Mouse (Mus musculus): ENCODE measurements at regions not wholly inside any gene's neighbourhood (a gene's known extent, or its start where the extent isn't known, plus 50 kb on each side); places are given as distances from the start of the nearest gene placed in this dataset.

DNA sequence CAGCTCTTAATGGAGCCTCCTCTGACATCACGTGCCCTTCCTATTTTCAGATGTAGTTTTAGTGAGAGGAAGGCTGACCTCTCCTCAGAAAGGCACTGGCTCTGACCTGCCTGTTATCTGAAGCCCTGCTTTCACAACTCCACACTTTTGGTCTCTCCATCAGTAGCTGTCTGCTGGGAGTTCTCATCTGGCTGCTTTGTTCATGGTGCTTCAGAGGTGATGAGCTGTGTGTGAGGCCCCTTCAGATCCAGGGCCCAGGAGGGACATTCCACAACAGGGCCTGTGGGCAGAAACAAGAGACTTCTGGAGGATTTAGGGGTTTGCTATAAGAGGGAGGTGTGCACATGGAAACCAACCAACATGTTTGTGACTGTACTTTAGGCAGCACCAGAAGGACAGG, 50.8 kb upstream of the Fhl2 start:
- no peak for DNase-seq (ENCODE audit: extremely low spot score)

DNA sequence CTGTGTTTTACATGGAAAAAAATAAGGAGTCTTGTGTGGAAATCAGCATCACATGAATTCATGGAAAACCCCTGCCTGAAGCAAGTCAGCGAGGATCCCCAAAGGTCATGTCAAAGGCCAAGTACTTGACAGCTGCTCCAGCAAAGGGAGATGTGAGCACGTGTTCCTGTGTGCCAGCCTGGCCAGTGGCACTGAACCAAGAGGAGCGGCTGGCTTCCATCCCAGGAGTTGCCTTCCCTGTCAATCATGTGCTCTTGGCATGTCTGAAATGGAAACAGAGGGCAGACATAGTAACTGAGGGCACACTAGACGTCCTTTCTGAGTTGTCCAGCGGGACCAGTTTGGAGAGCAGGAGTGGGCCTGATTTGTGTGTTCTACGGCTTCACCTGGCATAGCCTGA, 53.5 kb upstream of the Fhl2 start:
- no peak for DNase-seq (ENCODE audit: extremely low spot score)

- DNase-seq (ENCODE audit: extremely low spot score), result no peak
These were observed 54.6 kb upstream of the Fhl2 start for GRCm38 (mm10) chr1:43251356-43251755.

GRCm38 (mm10) chr1:43254129-43254528, 57.3 kb upstream of the Fhl2 start:
- no peak for DNase-seq (ENCODE audit: extremely low spot score)

DNA sequence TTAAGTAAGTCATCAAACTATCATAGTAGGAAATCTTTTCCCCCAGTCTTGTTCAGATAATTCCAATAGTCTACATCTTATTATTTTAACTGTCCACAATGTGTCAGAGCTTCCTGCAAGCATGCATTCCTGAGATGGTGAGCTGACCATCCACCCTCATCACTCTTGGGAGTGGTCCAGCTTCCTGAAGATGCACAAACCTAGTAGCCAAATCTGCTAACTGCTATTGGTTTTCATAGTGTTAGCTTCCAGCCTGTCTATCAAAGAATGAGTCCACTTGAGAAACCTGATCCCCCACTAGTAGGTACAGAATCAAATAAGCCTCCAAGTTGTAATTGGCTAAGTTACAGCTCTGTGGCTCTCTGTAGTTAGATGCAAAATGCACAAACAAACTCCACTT, 59.3 kb upstream of the Fhl2 start:
- DNase-seq (ENCODE audit: extremely low spot score), result no peak

GRCm38 (mm10) chr1:43257909-43258308, 61.1 kb upstream of the Fhl2 start:
- DNase-seq (ENCODE audit: extremely low spot score), result no peak

GRCm38 (mm10) chr1:43259841-43260240, 63.1 kb upstream of the Fhl2 start:
- no peak for DNase-seq (ENCODE audit: extremely low spot score)

- no peak for DNase-seq (ENCODE audit: extremely low spot score)
These were observed 63.7 kb upstream of the Fhl2 start for GRCm38 (mm10) chr1:43260491-43260890.

DNA sequence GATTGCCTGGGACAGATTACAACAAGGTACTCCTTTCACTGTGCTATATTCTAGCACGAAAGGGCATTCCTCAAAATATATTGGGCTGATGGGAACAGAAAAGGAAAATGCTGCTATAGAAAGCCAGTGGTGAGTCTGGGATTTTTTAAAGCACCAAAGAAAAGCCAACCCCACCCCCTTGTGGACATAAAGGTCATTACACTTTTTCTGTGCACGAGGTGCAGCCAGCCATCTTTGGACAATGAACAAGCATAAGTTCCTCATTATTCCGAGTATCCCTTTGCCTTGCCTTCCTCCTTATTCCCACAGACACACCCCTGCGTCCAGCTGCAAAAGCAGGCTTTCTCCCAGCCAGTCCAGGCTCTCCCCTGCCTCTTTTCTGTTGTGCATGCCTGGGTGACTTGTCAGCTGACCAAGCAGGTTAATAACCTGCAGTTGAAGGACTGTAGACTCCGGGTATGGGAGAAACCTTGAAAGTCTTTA, 67.7 kb upstream of the Fhl2 start:
- DNase-seq (ENCODE audit: extremely low spot score), result peak; percentile 79

DNA sequence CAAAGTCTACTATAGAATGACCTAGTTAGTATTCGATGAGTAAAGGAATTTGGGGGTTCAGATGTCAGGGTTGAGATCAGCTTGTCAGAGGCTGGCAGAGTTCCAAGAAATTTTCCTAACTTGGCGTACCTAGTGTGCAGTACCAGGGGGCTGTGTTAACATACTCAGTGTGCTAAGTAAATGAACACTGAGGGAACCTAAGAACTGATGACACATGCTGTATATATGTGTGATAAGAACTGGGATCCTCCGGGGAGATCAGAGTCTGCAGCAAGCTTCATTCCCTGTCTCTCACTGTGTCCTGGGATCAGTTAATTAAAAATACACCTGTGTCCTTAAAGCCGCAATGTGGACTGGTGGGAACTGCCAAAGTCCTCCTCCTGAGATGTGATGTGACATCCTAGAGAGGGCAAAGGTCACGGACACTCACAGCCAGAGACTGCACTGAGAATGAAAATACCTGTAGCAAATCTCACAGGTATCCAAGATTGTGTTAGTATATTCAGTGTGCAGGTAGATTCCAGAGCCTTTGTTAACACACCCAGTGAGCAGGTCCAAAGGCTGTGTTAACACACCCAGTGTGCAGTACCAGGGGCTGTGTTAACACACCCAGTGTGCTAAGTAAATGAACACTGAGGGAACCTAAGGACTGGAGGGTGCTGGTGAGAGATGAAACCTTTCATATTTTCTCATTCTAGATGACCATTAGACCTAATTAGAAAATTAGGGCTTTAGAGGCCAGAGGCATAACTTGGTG, 69.1 kb upstream of the Fhl2 start:
- no peak for DNase-seq (ENCODE audit: extremely low spot score)

DNA sequence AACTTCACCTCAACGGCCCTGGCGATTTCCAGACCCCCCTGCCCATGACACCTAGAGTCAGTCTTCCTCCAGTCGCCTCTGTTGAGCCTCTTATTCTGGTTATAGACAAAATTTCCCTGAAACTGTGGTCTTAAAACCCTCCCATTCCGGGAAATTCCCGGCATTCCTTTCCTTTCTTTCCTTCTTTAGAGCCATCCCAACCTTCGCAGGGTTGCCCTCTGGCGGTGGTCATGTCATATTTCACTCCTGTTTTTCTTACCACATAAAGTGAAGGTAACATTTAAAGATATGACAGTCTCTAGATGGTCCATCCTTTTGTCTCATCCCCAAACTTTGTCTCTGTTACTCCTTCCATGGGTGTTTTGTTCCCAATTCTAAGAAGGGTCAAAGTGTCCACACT, 72.9 kb upstream of the Fhl2 start:
- DNase-seq (ENCODE audit: extremely low spot score), result peak; percentile 8

DNA sequence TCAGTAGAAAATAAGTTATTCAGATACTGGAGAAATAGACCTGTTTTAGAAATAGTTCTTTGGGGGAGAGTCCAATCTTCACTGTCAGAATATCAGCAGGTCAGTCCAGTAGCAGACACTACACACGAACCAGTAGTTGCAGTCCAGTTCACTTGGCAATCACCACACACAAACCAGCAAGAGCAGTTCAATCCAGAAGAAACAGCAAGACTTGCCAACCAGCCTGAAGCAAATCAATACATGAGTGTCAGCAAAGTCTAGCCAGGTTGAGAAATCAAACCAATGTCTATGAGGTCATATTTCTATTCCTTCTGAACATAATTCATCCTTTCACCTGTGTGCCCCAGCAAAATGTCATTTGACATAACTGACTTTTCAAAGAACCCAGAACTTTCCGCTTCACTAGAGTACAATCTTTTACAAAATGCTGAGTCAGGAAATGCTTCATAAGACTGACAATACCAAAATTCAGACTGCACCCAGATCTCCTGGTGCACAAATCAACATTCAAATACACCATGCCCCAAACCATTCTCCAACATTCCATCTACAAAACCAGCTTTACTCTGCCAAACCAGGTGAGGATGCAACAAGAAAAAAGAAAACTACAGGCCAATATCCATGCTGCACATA, 76.6 kb upstream of the Fhl2 start:
- no peak for DNase-seq (ENCODE audit: extremely low spot score)

DNA sequence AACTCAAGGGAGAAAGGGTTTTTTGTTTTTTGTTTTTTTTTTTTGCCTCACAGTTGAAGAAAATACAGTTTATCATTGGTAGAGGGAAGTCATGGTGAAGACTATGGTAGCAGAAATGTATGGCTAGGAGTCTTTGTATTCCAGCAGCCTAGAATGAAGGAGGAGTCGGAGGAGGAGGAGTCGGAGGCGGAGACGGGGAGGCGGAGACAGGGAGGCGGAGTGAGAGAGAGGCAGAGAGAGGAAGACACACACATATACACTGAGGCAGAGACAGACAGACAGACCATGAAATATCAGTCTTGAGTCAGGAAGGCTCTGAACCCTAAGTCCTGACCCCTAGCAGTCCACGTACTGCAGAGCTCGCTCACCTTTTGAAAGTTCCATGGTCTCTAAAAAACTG, 95.0 kb upstream of the Fhl2 start:
- DNase-seq (ENCODE audit: extremely low spot score), result no peak

- no peak for DNase-seq (ENCODE audit: extremely low spot score)
These were observed 95.8 kb upstream of the Fhl2 start for GRCm38 (mm10) chr1:43292561-43292960.

DNA sequence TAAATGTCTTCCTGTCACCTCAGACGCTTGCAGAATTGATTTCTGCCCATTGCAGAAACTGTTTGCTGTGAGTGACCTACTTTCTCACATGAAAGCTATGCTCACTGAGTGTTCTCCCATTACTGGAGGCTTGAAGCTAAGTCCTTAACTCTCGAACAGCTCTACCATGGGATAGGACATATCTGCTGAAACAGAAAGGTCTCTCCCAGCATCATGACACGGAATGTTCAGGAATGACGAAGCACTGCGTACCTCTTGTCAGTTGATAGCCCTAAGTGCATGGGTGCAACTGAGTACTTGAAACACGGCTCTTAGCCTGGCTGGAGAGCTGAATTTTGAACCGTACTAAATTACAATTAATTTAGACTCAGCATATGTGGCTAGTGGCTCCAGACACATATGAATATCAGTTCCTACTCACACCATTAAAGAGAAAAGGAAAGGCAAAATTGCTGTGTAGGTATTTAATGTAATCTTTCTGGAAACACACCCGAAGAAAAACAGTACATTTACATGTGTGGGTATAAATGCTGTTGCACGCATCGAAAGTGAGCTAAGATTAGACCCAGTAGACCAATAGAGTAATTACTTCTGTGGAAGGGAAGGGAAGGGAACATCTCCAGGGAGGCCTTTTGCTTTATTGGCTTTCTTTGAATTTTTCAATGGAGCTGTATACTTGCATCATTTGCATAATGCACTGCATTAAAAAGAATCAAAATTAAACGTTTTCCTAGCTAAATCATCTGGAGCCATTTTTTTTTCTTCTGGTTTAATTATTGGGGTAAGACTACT, 97.6 kb upstream of the Fhl2 start:
- no peak for DNase-seq (ENCODE audit: extremely low spot score)

- DNase-seq (ENCODE audit: extremely low spot score), result no peak
These were observed 100.8 kb upstream of the Fhl2 start for GRCm38 (mm10) chr1:43297579-43297978.

DNA sequence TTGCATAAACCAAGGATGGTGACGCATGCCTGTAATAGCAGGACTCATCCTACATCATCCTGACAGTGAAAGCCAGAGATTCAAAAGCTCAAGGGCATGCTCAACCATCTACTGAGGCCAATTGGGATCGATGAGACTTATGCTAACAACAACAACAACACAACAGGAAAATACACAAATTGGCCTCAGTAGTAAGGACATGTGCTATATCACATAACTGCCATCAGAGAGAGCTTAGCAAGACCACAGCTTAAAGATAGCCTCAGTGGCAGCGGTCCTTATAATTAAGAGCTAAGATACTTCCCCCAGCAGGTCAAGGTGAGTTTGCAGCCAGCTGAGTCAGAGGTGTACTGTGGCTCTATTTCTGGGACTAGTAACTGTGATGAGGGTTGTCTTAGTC, 102.0 kb upstream of the Fhl2 start:
- DNase-seq (ENCODE audit: extremely low spot score), result no peak

DNA sequence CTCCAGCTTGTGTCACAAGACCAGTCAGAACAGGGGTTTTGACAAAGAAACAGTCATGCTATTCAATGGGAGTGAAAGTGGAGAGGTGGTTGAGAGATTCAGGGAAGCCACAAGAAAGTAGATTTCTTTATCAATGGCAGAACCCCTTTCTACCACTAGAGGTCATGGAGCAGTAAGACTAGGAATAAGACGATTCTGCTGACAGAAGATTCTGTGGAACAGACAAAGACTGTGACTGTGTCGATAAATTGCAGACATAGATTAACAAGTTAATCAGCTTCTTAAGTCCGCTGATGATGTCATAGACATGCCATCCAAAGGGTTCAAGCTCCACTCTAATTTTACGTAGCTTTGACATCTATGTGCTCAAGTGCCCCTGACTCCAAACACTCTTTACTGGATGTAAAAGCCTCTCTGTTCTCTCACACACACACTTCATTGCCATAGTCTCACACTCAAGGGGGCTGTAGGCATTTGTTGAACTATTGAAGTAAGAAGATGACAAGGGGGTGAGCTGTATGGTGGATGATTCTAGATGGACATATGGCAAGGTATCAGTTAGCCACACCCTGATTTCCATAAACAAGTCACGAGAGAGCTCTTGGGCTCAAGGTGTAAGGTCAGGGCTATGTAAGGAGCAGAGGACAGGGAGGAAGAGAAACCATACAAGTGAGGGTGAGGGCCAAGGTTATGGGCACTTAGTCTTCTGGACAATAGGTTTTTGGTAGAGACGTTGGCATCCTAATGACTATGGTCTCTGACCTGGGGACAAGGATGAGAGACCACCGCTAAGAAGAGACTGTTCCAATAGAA, 102.9 kb upstream of the Fhl2 start:
- DNase-seq (ENCODE audit: extremely low spot score), result peak; percentile 49

DNA sequence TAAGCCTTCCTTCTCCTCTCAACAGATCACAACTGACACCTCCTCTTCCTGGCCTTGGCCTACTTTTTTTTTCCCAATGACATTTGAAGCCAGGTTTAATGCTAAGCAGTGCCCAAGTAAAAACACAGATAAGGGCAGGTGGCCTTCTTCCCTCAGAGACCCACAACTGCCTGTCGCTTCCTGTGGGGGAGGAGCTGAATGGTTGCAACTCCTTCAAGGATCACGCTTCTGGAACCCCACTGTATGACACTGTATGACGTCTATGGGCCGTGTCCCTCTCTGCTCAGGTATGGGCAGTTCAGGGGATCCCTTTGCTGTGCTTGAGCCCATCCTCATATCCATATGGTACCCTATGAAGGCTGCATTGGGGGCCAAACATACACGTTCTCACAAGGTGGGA, 103.9 kb upstream of the Fhl2 start:
- DNase-seq (ENCODE audit: extremely low spot score), result no peak

GRCm38 (mm10) chr1:43301866-43302571, 105.2 kb upstream of the Fhl2 start:
- no peak for DNase-seq (ENCODE audit: extremely low spot score)

DNA sequence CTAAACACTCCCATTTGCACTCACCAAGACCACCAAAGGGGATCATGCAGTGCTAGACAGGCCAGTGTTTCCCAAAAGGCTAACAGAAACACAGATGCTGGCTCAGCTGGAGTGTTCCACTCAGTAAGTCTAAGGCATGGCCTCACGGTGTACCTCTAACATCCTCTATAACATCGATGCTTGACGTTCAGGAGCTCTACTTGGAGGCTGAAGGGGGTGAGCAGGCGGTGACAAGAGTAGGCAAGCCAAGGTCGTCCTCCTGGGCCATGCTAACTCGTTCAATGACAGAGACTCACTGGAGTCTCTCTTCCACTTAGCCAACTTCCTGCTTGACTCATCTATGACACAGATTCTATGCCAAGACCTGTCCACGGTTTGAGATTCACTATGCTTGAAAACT, 105.9 kb upstream of the Fhl2 start:
- no peak for DNase-seq (ENCODE audit: extremely low spot score)
